Mouse (Mus musculus): Measurements from ENCODE around the gene D430042O09Rik.
A peak's percentile ranks its signal among the peaks of the same experiment; 100 is the strongest.

The D430042O09Rik gene

GRCm38 (mm10) chr7:125740521-125740920, 32.8 kb downstream of the D430042O09Rik start:
- DNase-seq (ENCODE audit: low read depth, low spot score): no peak

DNA sequence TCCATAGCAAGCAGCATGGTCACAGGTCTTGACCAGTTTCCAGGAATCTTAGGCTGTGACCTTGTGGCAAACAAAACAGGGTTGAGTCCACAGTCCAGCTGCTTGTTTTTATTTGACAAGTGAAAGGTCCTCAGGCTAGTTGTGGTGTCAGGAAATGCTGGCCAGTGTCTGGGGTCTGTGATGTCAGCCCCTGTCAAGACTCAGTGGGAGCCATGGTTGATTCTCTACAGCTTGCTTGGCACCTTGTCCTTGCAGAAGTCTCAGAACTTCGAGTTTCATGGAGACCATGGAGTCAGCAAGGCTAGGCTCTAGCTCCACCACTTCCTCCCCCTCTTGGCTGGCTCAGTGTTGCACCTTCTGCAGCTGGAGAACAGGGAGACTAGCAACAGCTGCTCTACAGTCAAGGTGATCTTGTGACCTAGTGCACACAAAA, 33.6 kb downstream of the D430042O09Rik start:
- DNase-seq (ENCODE audit: low read depth, low spot score): no peak

- no peak for DNase-seq (ENCODE audit: low read depth, low spot score)
Measured at GRCm38 (mm10) chr7:125744774-125745173, 37.1 kb downstream of the D430042O09Rik start.

GRCm38 (mm10) chr7:125746621-125747315, 39.1 kb downstream of the D430042O09Rik start:
- no peak for DNase-seq (ENCODE audit: low read depth, low spot score)

GRCm38 (mm10) chr7:125747316-125747690, 39.6 kb downstream of the D430042O09Rik start:
- no peak for DNase-seq (ENCODE audit: low read depth, low spot score)

- peak; percentile 30 for DNase-seq (ENCODE audit: low read depth, low spot score)
Measured at GRCm38 (mm10) chr7:125748186-125748585, 40.5 kb downstream of the D430042O09Rik start.

- DNase-seq (ENCODE audit: low read depth, low spot score): no peak
Measured at GRCm38 (mm10) chr7:125752699-125753325, 45.1 kb downstream of the D430042O09Rik start.

DNA sequence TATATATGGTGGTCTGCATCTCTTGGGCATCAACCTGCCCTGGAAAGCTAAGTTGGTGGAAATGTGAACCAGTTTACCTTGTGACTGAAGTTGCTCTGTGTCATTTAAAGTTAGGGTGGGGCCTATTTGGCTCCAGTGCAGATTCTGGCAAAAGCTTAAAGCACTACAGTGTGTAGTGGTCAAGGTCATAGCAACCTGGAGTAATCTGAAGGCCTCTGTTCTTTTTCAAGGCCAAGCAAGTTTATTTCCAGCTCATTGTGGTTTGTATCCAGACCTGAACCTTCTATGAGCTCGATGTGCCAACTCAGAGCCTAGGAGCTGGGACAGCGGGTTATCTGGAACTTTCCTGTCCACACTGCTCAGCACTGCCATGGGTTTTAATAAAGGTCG, 45.6 kb downstream of the D430042O09Rik start:
- DNase-seq (ENCODE audit: low read depth, low spot score): no peak

DNA sequence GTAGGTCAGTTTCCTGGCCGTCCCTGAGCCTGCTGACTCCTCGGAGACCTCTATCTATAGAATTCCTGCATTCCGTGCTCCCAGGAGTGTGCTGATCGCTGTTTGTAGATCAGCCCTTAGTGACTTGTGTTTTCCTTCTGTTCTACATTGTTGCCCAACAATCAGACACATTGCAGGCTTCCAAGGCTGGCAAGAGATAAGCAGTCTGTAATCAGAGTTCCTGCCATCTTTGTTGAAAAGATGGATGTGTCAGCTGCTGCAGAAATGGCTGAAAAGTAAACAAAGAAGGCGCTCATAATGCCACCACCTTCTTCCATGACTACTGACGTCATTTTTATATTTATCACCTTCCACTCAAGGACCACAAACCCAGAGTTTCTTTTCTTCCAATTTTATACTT, 49.1 kb downstream of the D430042O09Rik start:
- no peak for DNase-seq (ENCODE audit: low read depth, low spot score)

DNA sequence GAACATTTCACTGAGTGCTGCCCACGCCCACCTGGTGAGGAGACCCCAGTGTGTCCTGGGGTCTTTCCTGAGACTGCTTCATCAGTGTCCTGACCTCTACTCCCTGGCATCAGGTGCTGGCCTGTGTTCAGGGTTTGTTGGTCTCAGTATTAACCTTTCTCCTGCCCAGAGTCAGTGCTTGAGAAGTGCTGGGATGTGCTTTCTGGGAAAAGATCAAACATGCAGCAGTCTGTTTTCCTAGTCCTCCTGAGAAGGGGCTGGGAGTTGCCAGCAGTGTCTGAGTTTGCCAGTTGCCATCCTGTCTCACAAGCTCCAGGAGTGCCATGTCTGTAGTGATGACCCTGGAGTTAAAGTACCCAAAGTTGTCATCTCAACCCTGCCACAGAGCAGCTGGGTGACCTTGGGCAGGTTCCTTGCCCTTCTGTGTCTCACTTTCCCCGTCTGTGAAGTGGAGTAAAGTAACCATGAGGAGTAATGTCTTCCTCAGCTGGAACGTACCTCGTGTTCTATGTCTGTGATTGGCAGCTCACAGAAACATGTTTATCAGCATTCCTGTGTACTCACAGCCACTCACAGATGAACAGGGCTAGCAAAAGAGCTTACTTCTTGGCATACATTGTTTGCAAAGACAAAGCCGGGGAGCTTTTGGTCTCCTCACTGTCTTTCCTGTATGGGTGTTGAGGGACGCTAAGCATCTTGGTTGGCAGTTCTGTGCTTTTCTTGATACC, 50.4 kb downstream of the D430042O09Rik start:
- no peak for DNase-seq (ENCODE audit: low read depth, low spot score)

DNA sequence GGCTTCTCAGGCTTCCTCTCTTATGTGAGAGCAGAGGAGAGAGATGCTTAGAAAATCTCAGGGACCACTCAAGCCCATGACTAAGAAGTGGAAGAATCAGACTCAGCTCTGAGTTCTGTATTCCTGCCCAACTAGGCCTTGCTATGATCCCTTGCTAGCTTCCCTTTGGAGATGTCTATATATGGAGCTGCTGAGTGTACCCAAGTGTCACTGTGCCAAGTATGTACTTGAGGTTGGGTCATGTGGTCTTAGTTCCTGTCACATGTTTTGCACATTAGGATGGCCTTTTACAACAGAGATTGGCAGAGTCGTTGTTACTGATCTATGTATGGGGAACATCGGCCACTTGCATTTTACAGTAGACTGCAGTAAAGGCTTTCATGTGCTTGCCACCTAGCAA, 54.6 kb downstream of the D430042O09Rik start:
- DNase-seq (ENCODE audit: low read depth, low spot score): no peak

GRCm38 (mm10) chr7:125762883-125763830, 55.5 kb downstream of the D430042O09Rik start:
- no peak for DNase-seq (ENCODE audit: low read depth, low spot score)

GRCm38 (mm10) chr7:125764373-125764772, 56.7 kb downstream of the D430042O09Rik start:
- DNase-seq (ENCODE audit: low read depth, low spot score): no peak

DNA sequence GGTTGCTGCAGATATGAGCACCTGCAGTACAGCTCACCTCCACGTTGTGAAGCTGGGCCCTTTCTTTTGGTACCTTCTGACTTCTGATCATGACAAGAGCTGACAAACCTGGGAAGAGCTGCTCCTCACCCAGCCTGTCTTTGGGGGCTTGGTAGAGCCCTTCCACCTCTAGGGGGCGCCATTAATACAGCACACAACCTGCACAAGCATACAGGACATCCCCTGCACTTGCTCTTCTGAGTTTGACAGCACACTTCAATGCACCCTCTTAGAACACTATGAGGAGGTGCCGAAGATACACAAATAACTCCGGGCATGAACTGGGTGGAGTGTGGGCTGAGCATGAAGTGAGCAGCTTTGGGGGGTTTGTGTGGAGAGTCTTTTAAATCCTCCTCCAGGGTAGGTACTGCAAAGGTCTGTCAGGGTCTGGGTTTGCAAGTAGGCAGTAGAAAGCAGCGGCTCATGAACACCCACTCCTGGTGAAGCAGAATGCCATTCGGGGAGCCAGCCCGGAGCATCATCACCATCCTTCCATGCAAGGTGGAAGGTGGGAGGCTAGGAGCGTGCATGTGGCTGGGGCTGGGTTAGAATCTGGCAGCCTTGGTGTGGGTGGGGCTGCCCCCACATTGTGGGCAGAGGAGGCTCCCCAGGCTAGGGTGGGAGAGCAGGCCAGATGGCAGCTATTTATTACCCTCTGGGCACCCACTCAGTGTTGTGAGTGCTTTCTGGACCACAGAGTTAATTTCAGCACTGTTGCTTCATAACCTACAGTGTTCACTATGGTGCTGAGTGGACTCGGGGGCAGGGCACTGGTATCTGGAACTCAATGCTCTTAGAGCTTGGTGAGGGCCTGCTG, 59.5 kb downstream of the D430042O09Rik start:
- peak; percentile 63 for DNase-seq (ENCODE audit: low read depth, low spot score)

DNA sequence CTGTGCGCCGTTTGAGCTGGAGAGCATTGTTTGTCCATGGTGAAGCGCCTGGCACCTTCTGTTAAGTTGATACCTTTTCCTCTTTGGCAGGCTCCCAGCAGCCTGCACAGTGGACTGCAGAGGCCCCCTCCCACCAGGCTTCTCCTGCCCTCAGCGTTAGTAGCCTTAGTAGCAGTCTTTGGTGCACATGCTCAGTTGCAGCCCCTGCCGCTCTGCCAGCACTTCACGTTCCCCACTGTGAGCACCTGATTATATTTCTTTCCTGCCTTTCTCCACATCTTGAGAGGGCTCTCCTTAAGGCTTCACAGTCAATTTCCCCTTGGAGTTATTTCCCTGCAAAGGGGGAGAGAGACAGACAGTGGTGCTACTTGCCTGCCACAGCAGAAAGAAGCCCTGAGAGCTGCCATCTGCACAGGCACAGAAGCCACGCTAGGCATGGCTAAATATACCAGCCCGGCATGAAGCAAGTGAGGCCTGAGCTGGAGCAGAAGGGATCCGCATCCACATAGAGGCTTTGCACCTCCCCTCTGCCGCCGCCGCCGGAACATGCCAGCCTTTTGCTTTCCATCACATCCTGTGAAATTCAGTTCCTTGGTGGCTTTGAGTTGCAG, 65.4 kb downstream of the D430042O09Rik start:
- DNase-seq (ENCODE audit: low read depth, low spot score): no peak

DNA sequence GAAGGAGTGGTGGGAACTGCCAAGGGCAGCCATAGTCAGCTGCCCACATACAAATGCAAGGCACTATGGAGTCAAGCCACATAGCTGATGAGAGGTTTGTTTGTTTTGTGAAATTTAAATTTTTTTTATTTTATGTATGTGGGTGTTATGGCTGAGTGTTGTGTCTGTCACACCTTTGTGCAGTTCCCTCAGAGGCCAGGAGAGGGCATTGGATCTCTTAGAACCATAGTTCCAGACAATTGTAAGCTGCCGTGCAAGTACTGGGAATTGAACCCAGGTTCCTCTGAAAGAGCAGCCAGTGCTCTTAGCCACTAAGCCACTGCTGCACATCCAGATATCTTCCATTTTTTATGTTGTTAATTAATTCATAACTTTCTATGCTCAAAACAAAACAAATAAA, 75.5 kb downstream of the D430042O09Rik start:
- no peak for DNase-seq (ENCODE audit: low read depth, low spot score)

DNA sequence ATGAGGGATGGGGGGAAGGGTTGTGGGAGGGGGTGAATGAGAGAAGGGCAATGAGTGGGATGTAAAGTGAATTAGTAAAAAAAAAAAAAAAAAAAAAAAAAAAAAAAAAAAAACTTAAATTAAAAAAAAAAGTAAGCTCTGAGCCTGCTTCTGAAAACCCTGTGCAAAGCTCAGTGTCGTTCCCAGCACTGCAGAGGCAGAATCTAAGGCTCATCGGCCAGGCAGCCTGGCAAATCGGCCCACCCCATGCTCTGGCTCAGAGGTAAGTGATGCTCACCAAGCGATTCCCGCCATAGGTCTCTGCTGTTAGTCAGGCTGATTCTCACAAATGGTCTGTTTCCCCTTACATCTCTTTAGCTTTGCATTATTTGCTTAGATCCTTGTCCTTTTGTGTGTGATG, 78.4 kb downstream of the D430042O09Rik start:
- no peak for DNase-seq (ENCODE audit: low read depth, low spot score)

DNA sequence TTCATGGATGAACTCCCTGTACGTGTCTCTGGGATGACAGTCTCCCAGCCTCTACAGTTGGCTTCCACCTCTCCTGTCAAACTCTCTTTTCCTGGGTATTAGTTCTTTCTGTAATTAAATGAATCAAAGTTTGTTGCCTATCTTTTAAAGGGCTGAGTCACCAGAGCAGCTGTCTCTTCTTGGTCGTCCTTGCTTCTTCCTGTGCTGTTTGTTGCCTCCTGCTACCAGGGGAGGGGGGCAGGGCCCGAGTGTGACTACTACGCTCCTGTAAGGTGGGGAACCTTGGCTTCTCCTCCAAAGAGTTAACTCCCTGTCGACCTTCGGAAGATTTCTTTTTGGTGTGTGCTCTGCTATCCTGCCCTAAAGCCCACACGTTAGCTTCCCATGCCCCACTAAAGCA, 79.4 kb downstream of the D430042O09Rik start:
- DNase-seq (ENCODE audit: low read depth, low spot score): no peak

- DNase-seq (ENCODE audit: low read depth, low spot score): no peak
Measured at GRCm38 (mm10) chr7:125790039-125790438, 82.4 kb downstream of the D430042O09Rik start.

- DNase-seq (ENCODE audit: low read depth, low spot score): no peak
Measured at GRCm38 (mm10) chr7:125806571-125806970, 98.9 kb downstream of the D430042O09Rik start.
